Mouse (Mus musculus) MN1 (cell line): ENCODE results near the gene Bach2.

ENCODE experiments used
- DNase-seq: peaks from one replicate; pipeline ENCODE4 v3.0.0-alpha.2; 2016; ENCODE audit warnings: low spot score

Bach2 gene

GRCm38 (mm10) chr4:32358602-32359464 lies 120.2 kb downstream of the Bach2 start:
- peak; percentile 67 for DNase-seq

- no peak for DNase-seq
Measured at GRCm38 (mm10) chr4:32359634-32360033, 121.0 kb downstream of the Bach2 start.

- DNase-seq, result no peak
Measured at GRCm38 (mm10) chr4:32360496-32360895, 121.9 kb downstream of the Bach2 start.

GRCm38 (mm10) chr4:32363488-32363984 lies 124.9 kb downstream of the Bach2 start:
- DNase-seq, result peak; percentile 30

GRCm38 (mm10) chr4:32365144-32365907 lies 126.7 kb downstream of the Bach2 start:
- DNase-seq, result no peak

GRCm38 (mm10) chr4:32366176-32366575 lies 127.6 kb downstream of the Bach2 start:
- DNase-seq, result no peak

- DNase-seq, result no peak
Measured at GRCm38 (mm10) chr4:32368345-32368744, 129.7 kb downstream of the Bach2 start.

- DNase-seq, result peak; percentile 43
Measured at GRCm38 (mm10) chr4:32373085-32373484, 134.5 kb downstream of the Bach2 start.

- no peak for DNase-seq
Measured at GRCm38 (mm10) chr4:32373527-32373926, 134.9 kb downstream of the Bach2 start.

GRCm38 (mm10) chr4:32374751-32375582 lies 136.4 kb downstream of the Bach2 start:
- no peak for DNase-seq

GRCm38 (mm10) chr4:32375721-32376526 lies 137.3 kb downstream of the Bach2 start:
- DNase-seq, result no peak

- no peak for DNase-seq
Measured at GRCm38 (mm10) chr4:32376527-32376948, 137.9 kb downstream of the Bach2 start.

GRCm38 (mm10) chr4:32379140-32379539 lies 140.5 kb downstream of the Bach2 start:
- no peak for DNase-seq

- no peak for DNase-seq
Measured at GRCm38 (mm10) chr4:32381666-32382381, 143.2 kb downstream of the Bach2 start.

GRCm38 (mm10) chr4:32385121-32385520 lies 146.5 kb downstream of the Bach2 start:
- DNase-seq, result no peak

GRCm38 (mm10) chr4:32385623-32386022 lies 147.0 kb downstream of the Bach2 start:
- DNase-seq, result no peak

GRCm38 (mm10) chr4:32386346-32386745 lies 147.7 kb downstream of the Bach2 start:
- no peak for DNase-seq

GRCm38 (mm10) chr4:32386931-32387330 lies 148.3 kb downstream of the Bach2 start:
- DNase-seq, result no peak

GRCm38 (mm10) chr4:32387479-32388240 lies 149.1 kb downstream of the Bach2 start:
- no peak for DNase-seq

GRCm38 (mm10) chr4:32388564-32388963 lies 150.0 kb downstream of the Bach2 start:
- DNase-seq, result no peak
